Mouse (Mus musculus) embryonic facial prominence, embryonic 11.5 days (tissue): Measurements from ENCODE around the gene Map3k19. TPM values are rescaled to one million over a fixed set of nuclear protein-coding genes. Genes with fewer than 3 reads are reported as not detected.

Source experiments
- ATAC-seq: fragments of 200-750 bp; cut with Nextera tagmentation; replicated peaks from 2 replicates; pipeline ENCODE4 v1.8.0; 2017; ENCODE audit warnings: low read depth; ENCODE audit not compliant: insufficient number of reproducible peaks, low FRiP score, low TSS enrichment
- DNase-seq: peaks from one replicate; pipeline ENCODE4 v3.0.0-alpha.2; 2015; ENCODE audit warnings: low spot score
- H3K27ac ChIP-seq: fragments of 300-500 bp; sonication (generic); replicated peaks from 2 replicates; pipeline ENCODE4 v1.5.1; 2014; ENCODE audit warnings: mild to moderate bottlenecking, low read depth, low read length, control low read depth
- H3K27me3 ChIP-seq: fragments of 300-500 bp; sonication (generic); 2 replicates; pipeline ENCODE4 v1.6.1; 2014; ENCODE audit warnings: mild to moderate bottlenecking, low read length, moderate library complexity, mixed read lengths; ENCODE audit not compliant: control insufficient read depth, insufficient read depth
- H3K36me3 ChIP-seq: fragments of 300-500 bp; sonication (generic); replicated peaks from 2 replicates; pipeline ENCODE4 v1.6.1; 2014; ENCODE audit warnings: low read depth, mild to moderate bottlenecking, low read length, moderate library complexity, mixed read lengths; ENCODE audit not compliant: control insufficient read depth, insufficient read depth
- H3K4me1 ChIP-seq: fragments of 300-500 bp; sonication (generic); 2 replicates; pipeline ENCODE4 v1.6.1; 2014; ENCODE audit warnings: low read length, mixed read lengths; ENCODE audit not compliant: control insufficient read depth, insufficient read depth
- H3K4me2 ChIP-seq: fragments of 300-500 bp; sonication (generic); 2 replicates; pipeline ENCODE4 v1.6.1; 2014; ENCODE audit warnings: low read depth, mild to moderate bottlenecking, control low read depth, low read length, moderate library complexity
- H3K4me3 ChIP-seq: fragments of 300-500 bp; sonication (generic); 2 replicates; pipeline ENCODE4 v1.5.1; 2014; ENCODE audit warnings: low read depth, low read length, control low read depth
- H3K9ac ChIP-seq: fragments of 300-500 bp; sonication (generic); replicated peaks from 2 replicates; pipeline ENCODE4 v1.6.1; 2014; ENCODE audit warnings: mild to moderate bottlenecking, control low read depth, low read length
- H3K9me3 ChIP-seq: fragments of 300-500 bp; sonication (generic); replicated peaks from 2 replicates; pipeline ENCODE4 v1.6.1; 2016; ENCODE audit warnings: mild to moderate bottlenecking, low read length, inconsistent platforms, mixed read lengths; ENCODE audit not compliant: control insufficient read depth
- whole genome bisulfite sequencing: fragments of 180-500 bp; shearing (Covaris S2); extraction: QIAGEN DNeasy Blood & Tissue Kit; methylation state at CpG from one replicate; pipeline ENCODE4 v1.1.7; 2014; 5-methylcytosine and 5-hydroxymethylcytosine counted together
- polyA plus RNA-seq: library from polyadenylated mRNA; unstranded; fragments of >200 nt; fragmentation: Nextera tagmentation; extraction: Ambion mirVana; gene quantifications from 2 replicates; pipeline ENCODE4 v1.2.1, GENCODE M21; 2014

Gene Map3k19
- polyA plus RNA-seq, 1 experiment from 2014 or later = not detected

DNA sequence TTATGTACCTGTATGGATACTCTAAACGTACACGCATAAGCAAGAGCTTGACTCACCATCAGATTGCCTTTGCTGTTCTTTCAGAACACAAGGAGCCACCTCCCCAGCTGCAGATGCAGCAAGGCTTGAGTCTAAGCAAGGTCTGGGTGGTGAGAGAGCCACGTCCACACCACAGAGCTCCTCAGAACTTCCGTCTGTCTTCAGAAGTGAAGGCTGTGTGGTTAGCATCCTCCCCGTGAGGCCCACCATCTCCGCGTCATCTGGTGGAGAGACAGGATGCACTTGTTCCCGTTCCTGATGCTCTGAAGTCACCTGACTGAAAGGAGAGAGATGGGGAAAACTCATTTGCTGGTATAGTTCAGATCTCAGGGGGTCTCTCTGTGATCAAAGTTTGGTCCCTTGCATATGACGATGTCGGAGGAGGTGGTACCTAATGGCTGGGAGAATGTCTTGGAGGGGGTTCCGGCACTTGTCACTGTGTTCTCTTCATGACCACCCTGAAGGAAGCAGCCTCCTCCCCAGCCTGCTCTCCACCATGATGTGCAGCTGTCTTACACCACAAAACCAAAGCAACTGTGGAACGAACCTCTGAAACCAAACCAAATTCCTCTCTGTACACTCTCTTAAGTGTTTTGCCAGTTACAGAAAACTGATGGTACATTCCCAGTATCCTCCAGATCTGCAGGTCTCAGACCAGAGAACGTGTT is 24.5 kb downstream of the Map3k19 start:
- no peak overlapping the region for H3K27ac ChIP-seq
- no peak overlapping the region for H3K9ac ChIP-seq
- no peaks in the 10 kb centered on the region for H3K27me3 ChIP-seq
- H3K4me1 ChIP-seq = no peaks in the 10 kb centered on the region
- H3K4me2 ChIP-seq = no peak overlapping the region
- ATAC-seq (no peak), DNase-seq (no peak)
- H3K4me3 ChIP-seq = no peak overlapping the region
- no peaks in the 10 kb centered on the region for H3K9me3 ChIP-seq
- 87% methylated on average over 13 of the region's 13 CpGs for WGBS
- H3K36me3 ChIP-seq = no peaks in the 10 kb centered on the region

DNA sequence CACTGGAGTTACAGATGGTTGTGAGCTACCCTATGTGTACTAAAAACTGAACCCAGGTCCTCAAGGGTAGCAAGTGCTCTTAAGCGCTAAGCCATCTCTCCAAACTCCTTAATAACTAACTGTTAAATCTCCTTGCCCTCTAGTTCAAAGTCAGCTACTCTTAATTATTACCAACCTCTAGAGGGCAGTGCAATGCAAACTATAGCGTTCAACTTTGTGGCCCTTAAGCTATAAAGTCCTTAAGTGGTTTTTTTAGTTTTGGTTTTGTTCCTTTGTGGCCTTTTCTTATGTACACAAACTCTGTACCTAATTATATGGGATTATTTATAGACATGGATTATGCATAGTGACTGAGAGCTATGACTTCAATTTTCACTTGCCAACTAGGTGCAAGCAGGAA is 27.5 kb downstream of the Map3k19 start:
- Histone ChIP-seq H3K36me3 (no peaks in the 10 kb centered on the region), H3K4me3 (no peak overlapping the region), H3K4me1 (no peaks in the 10 kb centered on the region), H3K27me3 (no peaks in the 10 kb centered on the region), H3K27ac (no peak overlapping the region), H3K4me2 (no peak overlapping the region), H3K9me3 (no peaks in the 10 kb centered on the region), H3K9ac (no peak overlapping the region)
- WGBS = 12% methylated on average over 2 of the region's 2 CpGs
- ATAC-seq (no peak), DNase-seq (peak; percentile 76)

DNA sequence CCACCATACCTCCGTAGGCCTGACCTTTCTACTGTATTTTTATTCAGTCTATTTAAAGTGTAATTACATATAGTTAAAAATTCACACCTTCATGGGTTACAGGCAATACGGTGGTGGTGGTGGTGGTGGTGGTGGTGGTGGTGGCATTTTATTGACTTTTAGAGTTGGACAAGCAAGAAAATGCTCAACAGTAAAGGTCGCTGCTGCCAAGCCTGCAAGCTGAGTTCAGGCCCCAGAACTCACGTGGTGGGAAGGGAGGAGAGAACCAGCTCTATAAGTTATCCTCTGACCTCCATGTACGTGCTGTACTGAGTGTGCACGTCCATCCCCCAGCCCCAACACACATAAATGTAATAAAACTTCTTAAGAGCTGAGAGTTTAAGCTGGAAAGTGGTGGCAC is 38.5 kb downstream of the Map3k19 start:
- H3K4me2 ChIP-seq = no peak overlapping the region

DNA sequence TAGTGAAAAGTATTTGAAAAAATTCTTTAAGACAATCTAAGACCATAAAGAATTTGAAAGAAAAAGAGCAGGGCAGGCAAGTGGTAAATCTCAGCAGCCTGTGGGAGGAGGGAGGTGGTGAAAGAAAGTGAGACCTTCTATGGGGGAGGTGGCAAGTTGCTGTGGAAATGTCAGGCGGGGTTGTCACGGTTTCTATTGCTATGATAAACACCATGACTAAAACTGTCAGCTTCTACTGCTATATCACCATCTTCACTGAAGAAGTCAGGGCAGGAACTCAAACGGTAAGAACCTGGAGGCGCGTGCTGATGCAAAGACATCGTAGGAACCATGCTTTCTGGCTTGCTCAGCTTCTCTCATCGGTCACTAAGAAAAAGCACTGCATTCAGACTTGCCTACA is 41.9 kb downstream of the Map3k19 start:
- no peak overlapping the region for H3K4me3 ChIP-seq
- DNase-seq (no peak), ATAC-seq (no peak)
- no peak overlapping the region for H3K9ac ChIP-seq
- WGBS = 76% methylated on average over 7 of the region's 7 CpGs
- no peaks in the 10 kb centered on the region for H3K36me3 ChIP-seq
- no peak overlapping the region for H3K4me2 ChIP-seq
- no peaks in the 10 kb centered on the region for H3K9me3 ChIP-seq
- no peak overlapping the region for H3K27ac ChIP-seq
- no peaks in the 10 kb centered on the region for H3K27me3 ChIP-seq
- H3K4me1 ChIP-seq = no peaks in the 10 kb centered on the region

More for the DNA sequence above, 38.5 kb downstream of the Map3k19 start:
- Histone ChIP-seq H3K4me1 (no peaks in the 10 kb centered on the region), H3K4me3 (no peak overlapping the region), H3K27ac (no peak overlapping the region), H3K27me3 (no peaks in the 10 kb centered on the region), H3K9ac (no peak overlapping the region), H3K9me3 (no peaks in the 10 kb centered on the region), H3K36me3 (no peaks in the 10 kb centered on the region)
- WGBS = 81% methylated on average over 6 of the region's 6 CpGs
- no peak for DNase-seq
- ATAC-seq = no peak

DNA sequence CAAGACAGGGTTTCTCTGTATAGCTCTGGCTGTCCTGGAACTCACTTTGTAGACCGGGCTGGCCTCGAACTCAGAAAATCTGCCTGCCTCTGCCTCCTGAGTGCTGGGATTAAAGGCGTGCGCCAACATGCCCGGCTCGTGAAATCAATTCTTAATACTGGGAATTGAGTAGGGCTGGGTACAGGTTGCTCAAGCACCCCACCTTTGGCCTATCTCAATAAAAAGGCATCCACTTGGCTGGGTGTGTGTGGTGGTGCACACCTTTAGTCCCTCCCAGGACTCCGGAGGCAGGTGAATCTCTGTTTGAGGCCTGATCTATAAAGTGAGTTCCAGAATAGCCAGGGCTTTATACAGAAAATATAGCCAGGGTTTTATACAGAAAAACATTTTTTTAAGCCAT is 46.2 kb downstream of the Map3k19 start:
- H3K27me3 ChIP-seq = no peaks in the 10 kb centered on the region
- H3K27ac ChIP-seq = no peak overlapping the region
- no peak for DNase-seq
- H3K4me3 ChIP-seq = no peak overlapping the region
- no peak for ATAC-seq
- WGBS = 94% methylated on average over 7 of the region's 7 CpGs
- H3K9ac ChIP-seq = no peak overlapping the region
- no peak overlapping the region for H3K4me2 ChIP-seq
- no peaks in the 10 kb centered on the region for H3K4me1 ChIP-seq
- H3K36me3 ChIP-seq = no peaks in the 10 kb centered on the region; the same call in 1 of the 2 replicates
- H3K9me3 ChIP-seq = no peaks in the 10 kb centered on the region

DNA sequence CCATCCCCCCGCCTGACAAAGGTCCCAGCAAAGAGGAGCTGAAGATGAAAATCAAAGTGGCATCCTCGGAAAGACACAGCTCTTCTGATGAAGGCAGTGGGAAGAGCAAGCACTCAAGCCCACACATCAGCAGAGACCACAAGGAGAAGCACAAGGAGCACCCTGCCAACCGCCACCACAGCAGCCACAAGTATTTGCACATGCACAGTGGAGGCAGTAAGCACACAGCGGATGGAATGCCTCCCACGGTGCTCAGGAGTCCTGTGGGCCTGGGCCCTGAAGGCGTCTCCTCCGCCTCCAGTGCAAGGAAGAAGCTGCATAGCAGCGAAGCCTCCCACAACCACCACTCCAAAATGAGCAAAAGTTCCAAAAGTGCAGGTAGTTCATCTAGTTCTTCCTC is 51.9 kb downstream of the Map3k19 start:
- H3K4me2 ChIP-seq = no peak overlapping the region
- no peak for ATAC-seq
- WGBS = 91% methylated on average over 8 of the region's 8 CpGs
- H3K9me3 ChIP-seq = no peaks in the 10 kb centered on the region
- no peak overlapping the region for H3K27ac ChIP-seq
- no peak overlapping the region for H3K4me3 ChIP-seq
- H3K36me3 ChIP-seq = peaks cover 12% of the 10 kb centered on the region
- H3K4me1 ChIP-seq = no peaks in the 10 kb centered on the region
- no peak for DNase-seq
- no peaks in the 10 kb centered on the region for H3K27me3 ChIP-seq
- H3K9ac ChIP-seq = no peak overlapping the region

DNA sequence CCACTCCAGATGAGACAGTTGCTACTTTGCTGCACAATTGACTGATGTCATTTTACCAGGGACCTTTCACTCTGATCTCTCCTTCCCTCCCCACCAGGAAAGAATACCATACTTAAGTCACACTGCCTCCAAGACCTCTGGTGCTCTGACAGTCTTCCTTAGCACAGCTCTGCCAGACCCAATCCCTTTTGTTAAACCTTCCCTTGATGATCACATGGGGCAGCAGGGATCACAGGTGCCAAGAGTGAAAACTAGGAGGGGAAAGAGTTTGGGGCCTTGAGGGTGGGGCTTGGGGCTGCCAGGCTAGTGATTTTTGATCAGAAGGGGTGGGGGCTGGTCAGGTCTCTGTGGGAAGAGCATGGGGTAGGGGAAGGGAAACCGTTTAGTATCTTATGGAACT is 58.1 kb downstream of the Map3k19 start:
- Histone ChIP-seq H3K4me2 (no peak overlapping the region), H3K4me3 (no peak overlapping the region), H3K27me3 (no peaks in the 10 kb centered on the region), H3K36me3 (peaks cover 2% of the 10 kb centered on the region; the same call in 1 of the 2 replicates), H3K9ac (no peak overlapping the region), H3K4me1 (no peaks in the 10 kb centered on the region), H3K9me3 (no peaks in the 10 kb centered on the region), H3K27ac (no peak overlapping the region)
- ATAC-seq = no peak
- DNase-seq = no peak
- WGBS = 62% methylated on average over 1 of the region's 1 CpGs

DNA sequence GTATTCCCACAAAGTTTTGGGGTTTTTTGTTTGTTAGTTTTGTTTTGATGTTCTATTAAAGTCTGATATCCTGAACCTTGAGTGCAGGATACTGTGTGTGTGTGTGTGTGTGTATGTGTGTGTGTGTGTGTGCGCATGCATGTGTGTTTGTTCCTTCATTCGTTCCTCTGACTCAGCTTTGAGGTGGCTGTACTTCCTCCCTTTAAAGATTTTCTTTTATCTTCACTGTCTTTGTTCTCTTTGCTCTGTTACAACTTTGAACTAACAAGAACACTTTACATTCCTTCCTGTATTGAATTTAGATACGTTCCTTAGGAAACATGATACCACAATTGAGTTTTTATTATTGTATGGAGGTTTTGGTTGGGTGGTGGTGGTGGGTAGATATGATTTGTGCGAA is 58.5 kb downstream of the Map3k19 start:
- no peak for ATAC-seq
- 73% methylated on average over 4 of the region's 4 CpGs for WGBS

More for the DNA sequence above, 58.5 kb downstream of the Map3k19 start:
- no peaks in the 10 kb centered on the region for H3K9me3 ChIP-seq
- H3K27ac ChIP-seq = no peak overlapping the region
- no peak overlapping the region for H3K4me2 ChIP-seq
- no peak overlapping the region for H3K9ac ChIP-seq
- no peaks in the 10 kb centered on the region; the same call in 1 of the 2 replicates for H3K36me3 ChIP-seq
- no peaks in the 10 kb centered on the region for H3K4me1 ChIP-seq
- no peaks in the 10 kb centered on the region for H3K27me3 ChIP-seq
- DNase-seq = no peak
- no peak overlapping the region for H3K4me3 ChIP-seq
